Mouse (Mus musculus): ENCODE measurements around the gene Tmem30b.
"Not testable (repeated sequence)": the region's sequence is repeated elsewhere in the genome, so short reads cannot be mapped to it uniquely, and the experiment has no call there.

Gene Tmem30b

GRCm38 (mm10) chr12:73558525-73559195 is 12.5 kb upstream of the Tmem30b start:
- DNase-seq (ENCODE audit: low spot score): no peak

GRCm38 (mm10) chr12:73554155-73554554 is 8.0 kb upstream of the Tmem30b start:
- peak; percentile 83 for DNase-seq (ENCODE audit: low spot score)

- DNase-seq (ENCODE audit: low spot score): no peak
Measured at GRCm38 (mm10) chr12:73548259-73548658, 2.1 kb upstream of the Tmem30b start.

- no peak for DNase-seq (ENCODE audit: low spot score)
Measured at GRCm38 (mm10) chr12:73547646-73548045, 1.5 kb upstream of the Tmem30b start.

GRCm38 (mm10) chr12:73545672-73546085 is 513 bp downstream of the Tmem30b start:
- peak; percentile 30 for DNase-seq (ENCODE audit: low spot score)

- no peak for DNase-seq (ENCODE audit: low spot score)
Measured at GRCm38 (mm10) chr12:73544736-73545671, 1.2 kb downstream of the Tmem30b start.

GRCm38 (mm10) chr12:73543191-73543590 is 3.0 kb downstream of the Tmem30b start:
- no peak for DNase-seq (ENCODE audit: low spot score)

- DNase-seq (ENCODE audit: low spot score): no peak
Measured at GRCm38 (mm10) chr12:73540402-73540801, 5.8 kb downstream of the Tmem30b start.

- no peak for DNase-seq (ENCODE audit: low spot score)
Measured at GRCm38 (mm10) chr12:73539151-73539550, 7.0 kb downstream of the Tmem30b start.

- not testable (repeated sequence) for DNase-seq (ENCODE audit: low spot score)
Measured at GRCm38 (mm10) chr12:73538139-73538508, 8.1 kb downstream of the Tmem30b start.

GRCm38 (mm10) chr12:73537499-73538138 is 8.6 kb downstream of the Tmem30b start:
- peak; percentile 66 for DNase-seq (ENCODE audit: low spot score)

GRCm38 (mm10) chr12:73534591-73534990 is 11.6 kb downstream of the Tmem30b start:
- peak; percentile 76 for DNase-seq (ENCODE audit: low spot score)

GRCm38 (mm10) chr12:73531889-73532479 is 14.2 kb downstream of the Tmem30b start:
- no peak for DNase-seq (ENCODE audit: low spot score)

- no peak for DNase-seq (ENCODE audit: low spot score)
Measured at GRCm38 (mm10) chr12:73529590-73529989, 16.6 kb downstream of the Tmem30b start.

- DNase-seq (ENCODE audit: low spot score): no peak
Measured at GRCm38 (mm10) chr12:73529131-73529530, 17.1 kb downstream of the Tmem30b start.

GRCm38 (mm10) chr12:73528142-73528541 is 18.1 kb downstream of the Tmem30b start:
- not testable (repeated sequence) for DNase-seq (ENCODE audit: low spot score)

GRCm38 (mm10) chr12:73525254-73525885 is 20.8 kb downstream of the Tmem30b start:
- DNase-seq (ENCODE audit: low spot score): no peak

GRCm38 (mm10) chr12:73523066-73523465 is 23.1 kb downstream of the Tmem30b start:
- no peak for DNase-seq (ENCODE audit: low spot score)

GRCm38 (mm10) chr12:73521944-73522343 is 24.2 kb downstream of the Tmem30b start:
- no peak for DNase-seq (ENCODE audit: low spot score)

GRCm38 (mm10) chr12:73521238-73521841 is 24.9 kb downstream of the Tmem30b start:
- DNase-seq (ENCODE audit: low spot score): no peak

GRCm38 (mm10) chr12:73517768-73518167 is 28.4 kb downstream of the Tmem30b start:
- DNase-seq (ENCODE audit: low spot score): no peak
